In the genomic region with DNA sequence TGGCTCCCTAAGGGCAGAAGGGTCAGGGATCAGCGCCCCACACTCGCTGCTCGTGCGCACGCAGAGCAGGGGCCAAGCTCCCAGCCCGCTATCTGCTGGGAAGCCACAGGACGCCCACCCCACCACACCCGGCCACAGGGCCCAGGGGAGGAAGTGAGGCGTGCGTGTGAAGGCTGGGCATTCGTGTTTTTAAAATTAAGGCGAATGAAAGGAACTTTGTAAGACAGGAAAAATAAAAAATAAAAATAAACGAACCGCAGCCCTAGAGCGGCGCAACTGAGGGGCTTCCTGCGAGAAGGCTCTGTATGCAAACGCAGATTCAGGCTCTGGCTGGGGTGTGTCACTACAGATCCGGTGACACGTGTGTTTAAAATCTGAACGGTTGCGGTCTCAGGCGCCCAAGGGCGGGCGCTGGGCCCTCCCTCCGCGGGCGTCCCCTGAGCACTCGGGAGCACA, we compare ENCODE assay signal across 8 mouse cellular contexts. TPM values are rescaled to one million over a fixed set of nuclear protein-coding genes. Genes with fewer than 3 reads are reported as not detected.
DNase-seq lines count a peak whose midpoint lies in the region; ATAC-seq and TF ChIP-seq lines count a peak whose summit lies in the region.

No protein-coding gene starts in this region.

- peaks cover 88% of the 10 kb centered on the region for H3K4me1 ChIP-seq in G1E (ENCODE audit: insufficient read depth, low read depth, low read length)
- H3K4me1 ChIP-seq in forebrain, embryonic 14.5 days (ENCODE audit: control insufficient read depth, insufficient read depth, low read length), result peaks cover 4% of the 10 kb centered on the region; the same call in 1 of the 2 replicates
- peaks cover 12% of the 10 kb centered on the region for H3K4me1 ChIP-seq in lung, embryonic 14.5 days (ENCODE audit: insufficient read depth)

- DNase-seq in A20 (ENCODE audit: low read depth, low spot score) (peak; percentile 91), G1E (ENCODE audit: low spot score) (peak; percentile 80)
- DNase-seq in forebrain, embryonic 14.5 days (ENCODE audit: low spot score), result no peak
- peak; percentile 73 for DNase-seq in lung, embryonic 14.5 days
- DNase-seq in spleen, adult 18-20 months, result peak; percentile 60 to 65
- no peak for DNase-seq in gastrocnemius, adult 8-10 months (ENCODE audit: low spot score in 2 of 2)
- DNase-seq in Muller cell, postnatal 12 days (ENCODE audit: inconsistent ontology term), result no peak

- peak overlapping the region; percentile 93 for H3K4me2 ChIP-seq in forebrain, embryonic 14.5 days (ENCODE audit: low read length)
- H3K4me2 ChIP-seq in lung, embryonic 14.5 days, result peak overlapping the region; percentile 98

- peaks cover 4% of the 10 kb centered on the region; the same call in 1 of the 2 replicates for H3K27me3 ChIP-seq in G1E (ENCODE audit: insufficient read depth, low read length)
- 0 out of 2 replicates have a peak, but pooled peaks cover 6% of the 10 kb centered on the region for H3K27me3 ChIP-seq in forebrain, embryonic 14.5 days (replicated peaks; ENCODE audit: control insufficient read depth, insufficient read depth, low read length)
- H3K27me3 ChIP-seq in lung, embryonic 14.5 days (ENCODE audit: insufficient read depth, low read length), result no peaks in the 10 kb centered on the region

- no peaks in the 10 kb centered on the region for H3K9me3 ChIP-seq in G1E (replicated peaks)
- H3K9me3 ChIP-seq in forebrain, embryonic 14.5 days (replicated peaks; ENCODE audit: control insufficient read depth, low read length), result no peaks in the 10 kb centered on the region
- H3K9me3 ChIP-seq in lung, embryonic 14.5 days (ENCODE audit: low read depth, low read length), result no peaks in the 10 kb centered on the region

- no peak overlapping the region for H3K27ac ChIP-seq in forebrain, embryonic 14.5 days (ENCODE audit: low read depth, low read length)
- H3K27ac ChIP-seq in lung, embryonic 14.5 days (ENCODE audit: low read depth), result peak overlapping the region; percentile 99

- no peak for TF ChIP-seq CTCF in G1E (IDR thresholded peaks at IDR 0.05; ENCODE audit: low read depth, low read length)
- no peak for TF ChIP-seq CTCF in lung, embryonic 14.5 days (IDR thresholded peaks at IDR 0.05; ENCODE audit: low read depth)

- no peak for ATAC-seq in G1E (ENCODE audit: extremely low read depth, insufficient number of reproducible peaks, low FRiP score, poor library complexity, severe bottlenecking)
- no peak for ATAC-seq in forebrain, embryonic 14.5 days
- ATAC-seq in inflammation-experienced regulatory T-cells, adult 6 months, result peak; percentile 41
- ATAC-seq in lung, embryonic 14.5 days (ENCODE audit: insufficient read depth), result no peak

- H3K36me3 ChIP-seq in G1E (replicated peaks), result peaks cover 22% of the 10 kb centered on the region
- peaks cover 9% of the 10 kb centered on the region for H3K36me3 ChIP-seq in forebrain, embryonic 14.5 days (ENCODE audit: control insufficient read depth, insufficient read depth, low read length)
- peaks cover 18% of the 10 kb centered on the region for H3K36me3 ChIP-seq in lung, embryonic 14.5 days (ENCODE audit: insufficient read depth)

- WGBS in forebrain, embryonic 14.5 days, result 7% methylated on average over 29 of the region's 29 CpGs
- 7% methylated on average over 29 of the region's 29 CpGs for WGBS in lung, embryonic 14.5 days

- H3K9ac ChIP-seq in forebrain, embryonic 14.5 days (ENCODE audit: low read length), result no peak overlapping the region; the same call in 1 of the 2 replicates
- H3K9ac ChIP-seq in lung, embryonic 14.5 days, result peak overlapping the region; percentile 48

- peak overlapping the region; percentile 82; the same call in 1 of the 2 replicates for H3K4me3 ChIP-seq in G1E (ENCODE audit: low read depth, low read length)
- H3K4me3 ChIP-seq in forebrain, embryonic 14.5 days (ENCODE audit: low read depth, low read length), result peak overlapping the region; percentile 2; the same call in 1 of the 2 replicates
- H3K4me3 ChIP-seq in lung, embryonic 14.5 days (ENCODE audit: low read depth, low read length), result peak overlapping the region; percentile 88

RNA-seq across cellular contexts. Expression of a gene that starts 1.4 kb away (rescaled TPM):
- total RNA-seq in G1E (2014; fragmentation: Nextera tagmentation), result 154 and 171 TPM in 2 replicates
- 64.6 and 66.4 TPM in 2 replicates for total RNA-seq in G1E (2017)
- polyA plus RNA-seq in G1E (2012), result 272 and 321 TPM in 2 replicates
- 19.9 and 22.3 TPM in 2 replicates for polyA plus RNA-seq in forebrain, embryonic 14.5 days (2014; fragmentation: Nextera tagmentation; extraction: Ambion mirVana)
- polyA plus RNA-seq in inflammation-experienced regulatory T-cells, adult 6 months (2017; shearing (Covaris generic)), result 10 to 100 TPM; 28.8 to 39.0 (median 36.1) TPM
- 99.4 and 102 TPM in 2 replicates for polyA plus RNA-seq in lung, embryonic 14.5 days (2014; fragmentation: Nextera tagmentation; extraction: Ambion mirVana)
- 100 to 1,000 TPM; 105 to 110 (median 107) TPM for total RNA-seq in gastrocnemius, adult 8-10 months (2022)

RNA-seq across cellular contexts. Expression of a gene that starts 14.9 kb away (rescaled TPM):
- not detected in 2 replicates for total RNA-seq in G1E (2014; fragmentation: Nextera tagmentation)
- 0.23 and 0.60 TPM in 2 replicates for total RNA-seq in G1E (2017)
- not detected in 2 replicates for polyA plus RNA-seq in G1E (2012)
- 1.9 and 2.4 TPM in 2 replicates for polyA plus RNA-seq in forebrain, embryonic 14.5 days (2014; fragmentation: Nextera tagmentation; extraction: Ambion mirVana)
- 1 to 10 TPM in 2 of 3 experiments, under 1 TPM in 1; 0.97 to 1.7 (median 1.3) TPM for polyA plus RNA-seq in inflammation-experienced regulatory T-cells, adult 6 months (2017; shearing (Covaris generic))
- polyA plus RNA-seq in lung, embryonic 14.5 days (2014; fragmentation: Nextera tagmentation; extraction: Ambion mirVana), result 3.1 and 3.5 TPM in 2 replicates
- 1 to 10 TPM; 2.1 to 6.5 (median 5.1) TPM for total RNA-seq in gastrocnemius, adult 8-10 months (2022)

RNA-seq across cellular contexts. Expression of a gene that starts 19.3 kb away (rescaled TPM):
- total RNA-seq in G1E (2014; fragmentation: Nextera tagmentation) (0.29 and 0.68 TPM in 2 replicates), G1E (2017) (0.29 and 1.1 TPM in 2 replicates)
- polyA plus RNA-seq in G1E (2012), result 0.11 and 0.35 TPM in 2 replicates
- polyA plus RNA-seq in forebrain, embryonic 14.5 days (2014; fragmentation: Nextera tagmentation; extraction: Ambion mirVana), result 0.14 and 0.33 TPM in 2 replicates
- under 1 TPM in 2 of 3 experiments, not detected in 1; 0.26 to 0.41 TPM for polyA plus RNA-seq in inflammation-experienced regulatory T-cells, adult 6 months (2017; shearing (Covaris generic))
- polyA plus RNA-seq in lung, embryonic 14.5 days (2014; fragmentation: Nextera tagmentation; extraction: Ambion mirVana), result 0.42 and 0.43 TPM in 2 replicates
- total RNA-seq in gastrocnemius, adult 8-10 months (2022), result not detected

RNA-seq across cellular contexts. Expression of a gene that starts 28.0 kb away (rescaled TPM):
- total RNA-seq in G1E (2014; fragmentation: Nextera tagmentation) (not detected in 2 replicates), G1E (2017) (0.27 TPM in 1 of 2 replicates, not detected in the other)
- not detected in 2 replicates for polyA plus RNA-seq in G1E (2012)
- polyA plus RNA-seq in forebrain, embryonic 14.5 days (2014; fragmentation: Nextera tagmentation; extraction: Ambion mirVana), result 0.50 and 0.93 TPM in 2 replicates
- not detected for polyA plus RNA-seq in inflammation-experienced regulatory T-cells, adult 6 months (2017; shearing (Covaris generic))
- 0.62 and 0.63 TPM in 2 replicates for polyA plus RNA-seq in lung, embryonic 14.5 days (2014; fragmentation: Nextera tagmentation; extraction: Ambion mirVana)
- under 1 TPM in 3 of 4 experiments, not detected in 1; 0.21 to 0.44 (median 0.36) TPM for total RNA-seq in gastrocnemius, adult 8-10 months (2022)

Comparison
In these comparisons a context has a peak if more than half of its experiments do, and no peak if none do; other contexts are left out.
1. DNase-seq: peak in A20 (single experiment), G1E (single experiment), lung, embryonic 14.5 days (single experiment) and spleen, adult 18-20 months (2 of 2); none in forebrain, embryonic 14.5 days (single experiment), gastrocnemius, adult 8-10 months (0 of 2) and Muller cell, postnatal 12 days (single experiment).
2. H3K4me3 ChIP-seq: peak in every context shown above with its lines; median percentile 88 in lung, embryonic 14.5 days; 82 in G1E; 2 in forebrain, embryonic 14.5 days.